Mouse (Mus musculus) midbrain, embryonic 11.5 days (tissue): ENCODE results near the gene Slc2a4. TPM values are rescaled to one million over a fixed set of nuclear protein-coding genes. Genes with fewer than 3 reads are reported as not detected.

Experiments
- ATAC-seq: fragments of 200-750 bp; cut with Nextera tagmentation; 2 replicates; pipeline ENCODE4 v1.8.0; 2017; ENCODE audit warnings: moderate TSS enrichment, moderate library complexity; ENCODE audit not compliant: low FRiP score
- DNase-seq: peaks from one replicate; pipeline ENCODE4 v3.0.0; 2015; ENCODE audit warnings: low spot score; ENCODE audit errors: missing footprints
- H3K27ac ChIP-seq: fragments of 300-500 bp; sonication (generic); 2 replicates; pipeline ENCODE4 v1.5.1; 2014; ENCODE audit warnings: low read depth, low read length
- H3K27me3 ChIP-seq: fragments of 300-500 bp; sonication (generic); 2 replicates; pipeline ENCODE4 v1.6.1; 2014; ENCODE audit warnings: mild to moderate bottlenecking, low read length, moderate library complexity, mixed read lengths; ENCODE audit not compliant: control insufficient read depth, insufficient read depth
- H3K36me3 ChIP-seq: fragments of 300-500 bp; sonication (generic); 2 replicates; pipeline ENCODE4 v1.6.1; 2014; ENCODE audit warnings: mild to moderate bottlenecking, low read length, moderate library complexity, mixed read lengths; ENCODE audit not compliant: control insufficient read depth, insufficient read depth
- H3K4me1 ChIP-seq: fragments of 300-500 bp; sonication (generic); 2 replicates; pipeline ENCODE4 v1.6.1; 2014; ENCODE audit warnings: low read length; ENCODE audit not compliant: control insufficient read depth, insufficient read depth
- H3K4me2 ChIP-seq: fragments of 300-500 bp; sonication (generic); 2 replicates; pipeline ENCODE4 v1.6.1; 2014; ENCODE audit warnings: mild to moderate bottlenecking, moderate library complexity
- H3K4me3 ChIP-seq: fragments of 300-500 bp; sonication (generic); 2 replicates; pipeline ENCODE4 v1.5.1; 2014; ENCODE audit warnings: low read depth, low read length
- H3K9ac ChIP-seq: fragments of 300-500 bp; sonication (generic); 2 replicates; pipeline ENCODE4 v1.6.1; 2014; ENCODE audit warnings: low read length
- H3K9me3 ChIP-seq: fragments of 300-500 bp; sonication (generic); 2 replicates; pipeline ENCODE4 v1.6.1; 2016; ENCODE audit warnings: low read length; ENCODE audit not compliant: control insufficient read depth
- WGBS: fragments of 180-500 bp; shearing (Covaris S2); extraction: QIAGEN DNeasy Blood & Tissue Kit; methylation state at CpG from one replicate; pipeline ENCODE4 v1.1.7; 2014; 5-methylcytosine and 5-hydroxymethylcytosine counted together
- polyA plus RNA-seq: library from polyadenylated mRNA; unstranded; fragments of >200 nt; fragmentation: Nextera tagmentation; extraction: Ambion mirVana; gene quantifications from 2 replicates; pipeline ENCODE4 v1.2.1, GENCODE M21; 2014

Gene Slc2a4
- 6.3 and 7.8 TPM in 2 replicates for polyA plus RNA-seq

GRCm38 (mm10) chr11:69948066-69948762 lies at the start of gene Slc2a4:
TSS of gene Slc2a4 (minus strand) at chr11:69948188.
- H3K27me3 ChIP-seq, result no peaks in the 10 kb centered on the region
- H3K27ac ChIP-seq, result peak within 1 kb of the TSS; percentile 74
- H3K4me3 ChIP-seq, result peak within 1 kb of the TSS; percentile 49
- H3K9me3 ChIP-seq, result no peaks in the 10 kb centered on the region
- H3K4me2 ChIP-seq, result peak within 1 kb of the TSS; percentile 61
- no peaks in the 10 kb centered on the region for H3K36me3 ChIP-seq
- peaks cover 9% of the 10 kb centered on the region for H3K4me1 ChIP-seq
- peak; percentile 95 for ATAC-seq
- WGBS, result under 1% methylated on average over 34 of the region's 34 CpGs
- DNase-seq, result peak; percentile 99
- H3K9ac ChIP-seq, result peak within 1 kb of the TSS; percentile 78

DNA sequence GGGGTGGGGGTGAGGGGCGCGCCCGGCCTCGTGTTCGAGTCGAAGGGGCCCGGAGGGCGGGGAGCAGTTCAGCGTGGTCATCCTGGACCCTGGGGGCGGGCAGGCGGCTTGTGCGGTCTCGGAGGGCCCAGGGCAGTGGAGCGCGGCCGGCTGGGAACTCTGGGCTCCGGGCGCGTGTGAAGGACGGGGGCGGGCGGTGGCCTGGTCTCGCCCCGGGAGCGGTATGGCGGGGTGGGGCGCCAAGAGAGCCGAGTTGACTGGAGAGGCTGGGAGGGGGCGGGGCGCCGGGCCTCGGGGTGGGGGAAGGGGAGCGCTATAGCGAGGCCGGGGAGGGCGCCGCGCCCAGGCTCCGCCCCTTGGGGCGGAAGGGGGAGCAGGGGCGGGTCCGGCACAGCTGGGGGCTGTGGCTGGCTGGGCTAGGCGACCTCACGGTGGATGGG lies 49.1 kb upstream of the Slc2a4 start:
- Histone ChIP-seq H3K27me3 (no peaks in the 10 kb centered on the region), H3K27ac (peak overlapping the region; percentile 94), H3K9ac (peak overlapping the region; percentile 97), H3K36me3 (peaks cover 16% of the 10 kb centered on the region), H3K4me1 (peaks cover 24% of the 10 kb centered on the region), H3K4me3 (peak overlapping the region; percentile 97), H3K4me2 (peak overlapping the region; percentile 48), H3K9me3 (no peaks in the 10 kb centered on the region)
- peak; percentile 58 for ATAC-seq
- 2% methylated on average over 38 of the region's 44 CpGs for WGBS
- peak; percentile 98 for DNase-seq

DNA sequence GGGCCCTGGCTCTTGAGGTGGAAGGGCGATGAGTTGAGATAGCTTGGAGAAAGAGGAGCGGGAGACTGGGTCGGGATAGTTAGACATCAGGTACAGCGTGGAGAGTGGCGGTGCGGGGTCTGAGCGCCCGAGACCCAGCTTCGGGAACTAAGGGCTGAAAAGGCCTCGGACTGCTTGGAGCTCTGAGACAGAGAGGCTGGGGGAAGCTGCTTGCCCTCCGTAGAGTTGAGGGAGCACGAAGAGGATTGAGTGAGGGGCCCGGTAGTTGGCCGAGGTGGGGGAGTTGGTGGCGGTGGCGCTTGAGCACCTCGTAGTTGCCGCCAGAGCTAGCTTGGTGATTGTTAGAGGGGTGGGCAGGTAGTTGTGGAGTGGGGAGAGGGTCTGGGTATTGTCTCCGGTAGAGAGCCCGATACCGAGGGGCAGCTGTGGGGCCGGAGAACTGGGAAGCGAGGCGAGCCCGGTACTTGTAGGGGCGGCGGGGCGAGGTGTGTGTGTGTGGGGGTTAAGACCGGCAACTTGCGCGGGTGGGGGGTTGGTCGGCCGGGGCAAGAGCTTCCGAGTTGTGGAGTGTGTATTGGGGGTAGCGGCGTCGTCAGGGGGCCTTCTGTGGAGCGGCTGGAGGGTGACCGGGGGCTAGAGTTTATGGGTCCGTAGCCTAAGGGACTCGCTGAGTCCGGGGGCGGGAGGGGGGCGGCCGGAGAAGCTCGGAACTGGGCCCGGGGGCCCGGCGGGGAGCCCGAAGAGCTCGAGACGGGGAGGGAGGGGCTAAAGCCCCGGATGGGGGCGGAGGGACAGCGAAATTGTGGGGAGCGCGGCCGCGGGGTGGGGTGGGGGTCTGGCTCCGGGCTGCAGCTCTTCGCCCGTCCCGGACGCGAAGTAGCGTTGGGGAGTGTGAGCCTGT lies 48.4 kb upstream of the Slc2a4 start:
- DNase-seq, result peak; percentile 97
- H3K4me1 ChIP-seq, result peaks cover 18% of the 10 kb centered on the region
- peak; percentile 1; the same call in 1 of the 2 replicates for ATAC-seq

GRCm38 (mm10) chr11:69995391-69995960 lies 47.5 kb upstream of the Slc2a4 start, which contains the start of gene Phf23:
TSS of gene Phf23 (plus strand) at chr11:69995777.
- peak; percentile 82 for ATAC-seq
- under 1% methylated on average over 36 of the region's 36 CpGs for WGBS
- peak within 1 kb of the TSS; percentile 97 for H3K4me3 ChIP-seq
- H3K9ac ChIP-seq, result peak within 1 kb of the TSS; percentile 97
- H3K4me2 ChIP-seq, result peak within 1 kb of the TSS; percentile 48
- H3K27ac ChIP-seq, result peak within 1 kb of the TSS; percentile 94
- H3K4me1 ChIP-seq, result peaks cover 15% of the 10 kb centered on the region
- no peaks in the 10 kb centered on the region for H3K9me3 ChIP-seq
- H3K36me3 ChIP-seq, result peaks cover 16% of the 10 kb centered on the region
- peak; percentile 99 for DNase-seq
- no peaks in the 10 kb centered on the region for H3K27me3 ChIP-seq

More for the DNA sequence above, 48.4 kb upstream of the Slc2a4 start:
- H3K4me3 ChIP-seq, result peak overlapping the region; percentile 97
- under 1% methylated on average over 64 of the region's 66 CpGs for WGBS
- peak overlapping the region; percentile 94 for H3K27ac ChIP-seq
- H3K9me3 ChIP-seq, result no peaks in the 10 kb centered on the region
- H3K4me2 ChIP-seq, result peak overlapping the region; percentile 48
- H3K27me3 ChIP-seq, result no peaks in the 10 kb centered on the region
- peaks cover 16% of the 10 kb centered on the region for H3K36me3 ChIP-seq
- H3K9ac ChIP-seq, result peak overlapping the region; percentile 97

DNA sequence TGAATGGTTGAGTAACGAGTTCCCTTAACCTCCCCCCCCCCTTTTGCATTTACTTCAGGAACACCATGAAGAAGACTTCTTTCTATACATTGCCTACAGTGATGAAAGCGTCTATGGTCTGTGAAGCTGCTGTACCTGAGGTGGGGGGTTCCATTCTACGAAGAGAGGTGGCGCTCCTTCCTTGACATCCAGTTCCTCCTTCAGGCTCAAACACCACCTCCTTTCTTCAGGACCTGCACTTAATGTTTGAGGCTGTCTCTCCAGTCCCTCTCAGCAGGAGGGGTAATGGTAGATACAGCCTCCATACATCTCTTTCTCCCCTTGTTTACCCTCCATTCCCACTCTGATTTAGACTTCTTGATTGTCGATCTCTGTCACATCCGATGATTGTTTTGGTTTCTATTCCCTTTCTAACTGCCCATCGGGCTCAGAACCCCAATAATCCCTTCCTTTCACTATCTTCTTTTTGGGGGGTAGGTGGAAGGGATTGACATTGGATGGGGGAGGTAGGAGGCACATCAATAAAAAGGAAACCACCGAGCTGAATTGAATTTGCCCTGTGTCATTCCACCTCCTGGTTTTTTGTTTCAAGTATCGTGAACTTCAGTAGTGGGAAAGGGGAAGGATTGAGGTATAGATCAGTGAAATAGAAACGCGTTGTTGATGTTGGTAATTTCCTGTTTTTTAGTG lies 46.6 kb upstream of the Slc2a4 start:
- Histone ChIP-seq H3K4me3 (no peak overlapping the region), H3K9ac (no peak overlapping the region), H3K4me1 (peaks cover 15% of the 10 kb centered on the region)

GRCm38 (mm10) chr11:69992932-69993331 lies 44.9 kb upstream of the Slc2a4 start:
- no peak overlapping the region for H3K9ac ChIP-seq
- H3K27me3 ChIP-seq, result no peaks in the 10 kb centered on the region
- peak overlapping the region; percentile 78; the same call in 1 of the 2 replicates for H3K4me2 ChIP-seq
- H3K9me3 ChIP-seq, result no peaks in the 10 kb centered on the region
- no peak for ATAC-seq
- 91% methylated on average over 3 of the region's 3 CpGs for WGBS
- DNase-seq, result no peak
- H3K4me1 ChIP-seq, result peaks cover 13% of the 10 kb centered on the region
- no peak overlapping the region for H3K27ac ChIP-seq
- peaks cover 9% of the 10 kb centered on the region for H3K36me3 ChIP-seq
- H3K4me3 ChIP-seq, result no peak overlapping the region

More for the DNA sequence above, 46.6 kb upstream of the Slc2a4 start:
- Histone ChIP-seq H3K27ac (no peak overlapping the region), H3K4me2 (peak overlapping the region; percentile 26; the same call in 1 of the 2 replicates), H3K36me3 (peaks cover 16% of the 10 kb centered on the region), H3K9me3 (no peaks in the 10 kb centered on the region), H3K27me3 (no peaks in the 10 kb centered on the region)
- no peak for ATAC-seq
- no peak for DNase-seq
- WGBS, result 87% methylated on average over 11 of the region's 11 CpGs

DNA sequence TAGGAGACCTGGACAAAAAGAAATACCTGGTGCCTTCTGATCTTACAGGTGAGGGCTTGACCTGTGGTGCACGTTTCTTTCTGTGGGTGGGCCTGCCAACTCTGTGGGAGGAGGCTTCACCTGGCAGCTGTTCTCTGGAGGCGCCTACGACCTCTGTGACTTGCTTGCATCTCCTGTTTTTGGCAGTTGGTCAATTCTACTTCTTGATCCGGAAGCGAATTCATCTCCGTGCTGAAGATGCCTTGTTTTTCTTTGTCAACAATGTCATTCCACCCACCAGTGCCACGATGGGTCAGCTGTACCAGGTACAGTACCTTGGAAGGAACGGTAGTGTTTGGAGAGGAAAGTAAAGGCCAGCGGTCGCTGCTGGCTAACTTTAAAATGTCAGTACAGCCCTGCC lies 44.4 kb upstream of the Slc2a4 start:
- Histone ChIP-seq H3K27me3 (no peaks in the 10 kb centered on the region), H3K9ac (peak overlapping the region; percentile 83; the same call in 1 of the 2 replicates)
- WGBS, result 90% methylated on average over 10 of the region's 10 CpGs

GRCm38 (mm10) chr11:69991711-69992110 lies 43.7 kb upstream of the Slc2a4 start:
- peaks cover 8% of the 10 kb centered on the region for H3K4me1 ChIP-seq
- peak overlapping the region; percentile 64 for H3K4me3 ChIP-seq
- DNase-seq, result no peak
- under 1% methylated on average over 15 of the region's 15 CpGs for WGBS
- H3K9me3 ChIP-seq, result no peaks in the 10 kb centered on the region
- peak overlapping the region; percentile 78 for H3K4me2 ChIP-seq
- peak; percentile 10; the same call in 1 of the 2 replicates for ATAC-seq
- H3K27me3 ChIP-seq, result no peaks in the 10 kb centered on the region
- H3K27ac ChIP-seq, result peak overlapping the region; percentile 89
- H3K9ac ChIP-seq, result peak overlapping the region; percentile 83
- H3K36me3 ChIP-seq, result peaks cover 9% of the 10 kb centered on the region

More for the DNA sequence above, 44.4 kb upstream of the Slc2a4 start:
- H3K9me3 ChIP-seq, result no peaks in the 10 kb centered on the region
- peak overlapping the region; percentile 78 for H3K4me2 ChIP-seq
- peaks cover 8% of the 10 kb centered on the region for H3K4me1 ChIP-seq
- DNase-seq (no peak), ATAC-seq (no peak)
- no peak overlapping the region for H3K27ac ChIP-seq
- H3K36me3 ChIP-seq, result peaks cover 9% of the 10 kb centered on the region
- H3K4me3 ChIP-seq, result peak overlapping the region; percentile 64
